11 mouse cellular contexts compared by ENCODE assay signal in the genomic region with DNA sequence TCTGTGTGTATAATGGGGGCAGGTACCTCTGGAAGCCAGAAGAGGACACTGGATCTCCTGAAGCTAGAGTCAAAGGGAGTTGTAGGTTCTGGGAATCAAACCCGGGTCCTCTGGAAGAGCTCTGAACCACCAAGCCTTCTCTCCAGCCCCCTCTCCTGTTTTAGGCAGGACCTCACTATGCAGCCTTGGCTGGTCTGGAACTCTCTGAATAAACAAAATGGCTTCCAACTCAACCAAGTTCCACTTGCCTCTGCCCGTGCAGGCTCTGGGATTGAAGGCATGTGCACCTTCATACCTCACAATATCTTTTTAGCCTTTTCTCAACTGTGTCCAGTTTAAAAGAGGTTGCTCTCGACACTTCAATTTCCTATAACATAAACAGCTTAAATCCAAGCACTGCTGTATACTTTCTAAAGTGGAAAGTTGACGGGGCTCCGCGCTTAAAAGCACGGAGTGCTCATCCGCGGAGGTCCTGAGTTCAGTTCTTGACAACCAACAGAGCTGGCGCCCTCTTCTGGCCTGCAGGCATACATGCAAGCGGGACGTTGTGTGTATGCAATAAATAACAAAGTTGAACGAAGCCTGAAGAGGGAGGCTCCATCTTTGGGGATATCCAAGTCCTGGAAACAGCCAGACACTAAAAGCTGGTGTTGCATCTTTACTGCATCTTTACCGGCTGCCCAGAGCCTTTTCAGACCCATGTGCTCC. TPM values are rescaled to one million over a fixed set of nuclear protein-coding genes. Genes with fewer than 3 reads are reported as not detected.
DNase-seq lines count a peak whose midpoint lies in the region; ATAC-seq and TF ChIP-seq lines count a peak whose summit lies in the region.
"Had no signal": no experiment of that assay in that cellular context is flagged by ENCODE, and none has a peak within 500 bp of the region (broad histone marks: within the 10 kb centered on the region; RNA-seq: fewer than 3 reads in every experiment).

No protein-coding gene starts in this region.

- TF ChIP-seq CTCF in midbrain, postnatal 0 days (IDR thresholded peaks at IDR 0.05): peak; percentile 52

- no peak overlapping the region for H3K27ac ChIP-seq in midbrain, postnatal 0 days (ENCODE audit: low read depth, low read length)
- H3K27ac ChIP-seq in midbrain, embryonic 10.5 days (replicated peaks): no peak overlapping the region
- H3K27ac ChIP-seq: liver, embryonic 15.5 days had no signal

- H3K36me3 ChIP-seq in midbrain, postnatal 0 days (ENCODE audit: insufficient read depth, low read length): no peaks in the 10 kb centered on the region
- no peaks in the 10 kb centered on the region for H3K36me3 ChIP-seq in midbrain, embryonic 10.5 days
- H3K36me3 ChIP-seq: heart, embryonic 12.5 days; liver, embryonic 15.5 days had no signal

- 68% methylated on average over 14 of the region's 14 CpGs for WGBS in midbrain, postnatal 0 days
- 62% methylated on average over 14 of the region's 14 CpGs for WGBS in midbrain, embryonic 10.5 days

- H3K27me3 ChIP-seq in midbrain, postnatal 0 days (ENCODE audit: insufficient read depth, low read length): no peaks in the 10 kb centered on the region
- peaks cover 5% of the 10 kb centered on the region; the same call in 1 of the 2 replicates for H3K27me3 ChIP-seq in midbrain, embryonic 10.5 days (ENCODE audit: low read depth, poor library complexity, severe bottlenecking)
- H3K27me3 ChIP-seq: heart, embryonic 12.5 days had no signal

- no peak overlapping the region for H3K4me3 ChIP-seq in midbrain, postnatal 0 days (ENCODE audit: low read depth, low read length)
- no peak overlapping the region for H3K4me3 ChIP-seq in midbrain, embryonic 10.5 days
- H3K4me3 ChIP-seq: heart, embryonic 12.5 days; liver, embryonic 15.5 days had no signal

- no peak overlapping the region for H3K9ac ChIP-seq in midbrain, postnatal 0 days (replicated peaks; ENCODE audit: low read length, poor library complexity, severe bottlenecking)
- H3K9ac ChIP-seq: heart, embryonic 12.5 days; liver, embryonic 15.5 days had no signal

- DNase-seq in embryo, embryonic 10 days (ENCODE audit: low spot score): peak; percentile 47
- DNase-seq in embryo, embryonic 11 days: no peak
- DNase-seq in midbrain, postnatal 0 days (ENCODE audit: low spot score): no peak
- no peak for DNase-seq in midbrain, embryonic 10.5 days (ENCODE audit: low spot score)
- DNase-seq in induced T-regulatory cell, adult 2 months (ENCODE audit: low read depth): peak; percentile 75
- peak; percentile 69 for DNase-seq in thymus, postnatal 4 days
- DNase-seq in adrenal gland, postnatal 10 days: no peak
- DNase-seq in adrenal gland, adult (ENCODE audit: inconsistent age in 2 of 2, low spot score in 1 of 2): no peak

- no peaks in the 10 kb centered on the region for H3K4me1 ChIP-seq in midbrain, postnatal 0 days (ENCODE audit: insufficient read depth, low read length)
- H3K4me1 ChIP-seq in midbrain, embryonic 10.5 days: peaks cover 9% of the 10 kb centered on the region
- H3K4me1 ChIP-seq: liver, embryonic 15.5 days had no signal

- no peak overlapping the region for H3K4me2 ChIP-seq in midbrain, postnatal 0 days (ENCODE audit: low read depth, low read length, poor library complexity, severe bottlenecking)
- H3K4me2 ChIP-seq: heart, embryonic 12.5 days; liver, embryonic 15.5 days had no signal

- H3K9me3 ChIP-seq in midbrain, postnatal 0 days (ENCODE audit: low read length): no peaks in the 10 kb centered on the region
- H3K9me3 ChIP-seq in midbrain, embryonic 10.5 days (replicated peaks): no peaks in the 10 kb centered on the region
- H3K9me3 ChIP-seq: heart, embryonic 12.5 days; liver, embryonic 15.5 days had no signal

- no peak for ATAC-seq in midbrain, postnatal 0 days (ENCODE audit: low FRiP score)

RNA-seq across cellular contexts. Expression of gene Gucy2e, which starts 14.5 kb away (rescaled TPM):
- 1.3 and 1.4 TPM in 2 replicates for total RNA-seq in midbrain, postnatal 0 days (2014; rRNA removed)
- polyA plus RNA-seq in midbrain, postnatal 0 days (2015; fragmentation: Nextera tagmentation; extraction: Ambion mirVana): 0.97 and 1.0 TPM in 2 replicates
- 0.06 and 0.20 TPM in 2 replicates for polyA plus RNA-seq in midbrain, embryonic 10.5 days (2016; fragmentation: Nextera tagmentation; extraction: Ambion mirVana)
- not detected for total RNA-seq in adrenal gland, postnatal 10 days (2021)
- polyA plus RNA-seq: C2C12; liver, embryonic 15.5 days had no signal

RNA-seq across cellular contexts. Expression of gene Alox8, which starts 53.6 kb away (rescaled TPM):
- total RNA-seq in midbrain, postnatal 0 days (2014; rRNA removed): 3.5 and 4.1 TPM in 2 replicates
- polyA plus RNA-seq in midbrain, postnatal 0 days (2015; fragmentation: Nextera tagmentation; extraction: Ambion mirVana): 2.0 and 2.1 TPM in 2 replicates
- 0.04 and 0.06 TPM in 2 replicates for polyA plus RNA-seq in midbrain, embryonic 10.5 days (2016; fragmentation: Nextera tagmentation; extraction: Ambion mirVana)
- not detected for total RNA-seq in adrenal gland, postnatal 10 days (2021)

Comparison
In these comparisons a context has a peak if more than half of its experiments do, and no peak if none do; other contexts are left out.
1. DNase-seq: peak in embryo, embryonic 10 days (single experiment), induced T-regulatory cell, adult 2 months (single experiment) and thymus, postnatal 4 days (single experiment); none in embryo, embryonic 11 days (single experiment), midbrain, postnatal 0 days (single experiment), midbrain, embryonic 10.5 days (single experiment), adrenal gland, postnatal 10 days (single experiment) and adrenal gland, adult (0 of 2).